Mouse (Mus musculus) urinary bladder, postnatal 4 days (tissue): ENCODE data around the gene Abcc9.
"Not testable (repeated sequence)": the region's sequence is repeated elsewhere in the genome, so short reads cannot be mapped to it uniquely, and the experiment has no call there.

Experiments used
- DNase-seq, 2 experiments: peaks; one replicate each; pipeline ENCODE4 v3.0.0; 2021 to 2022; ENCODE audit warnings: low spot score in 2 of 2

Gene Abcc9

GRCm38 (mm10) chr6:142706688-142707087 lies 4.6 kb upstream of the Abcc9 start:
- DNase-seq, result no peak

GRCm38 (mm10) chr6:142703441-142703930 lies 1.4 kb upstream of the Abcc9 start:
- DNase-seq, result no peak

- DNase-seq, result no peak
Observed at GRCm38 (mm10) chr6:142701161-142701560, 954 bp downstream of the Abcc9 start.

GRCm38 (mm10) chr6:142700753-142701152 lies 1.4 kb downstream of the Abcc9 start:
- no peak for DNase-seq

- no peak for DNase-seq
Observed at GRCm38 (mm10) chr6:142692085-142692484, 10.0 kb downstream of the Abcc9 start.

- no peak for DNase-seq
Observed at GRCm38 (mm10) chr6:142689673-142690072, 12.4 kb downstream of the Abcc9 start.

GRCm38 (mm10) chr6:142682985-142683691 lies 19.0 kb downstream of the Abcc9 start:
- no peak for DNase-seq

GRCm38 (mm10) chr6:142670021-142670420 lies 32.1 kb downstream of the Abcc9 start:
- no peak for DNase-seq

GRCm38 (mm10) chr6:142669343-142669742 lies 32.8 kb downstream of the Abcc9 start:
- DNase-seq, result no peak

- no peak for DNase-seq
Observed at GRCm38 (mm10) chr6:142668831-142669230, 33.3 kb downstream of the Abcc9 start.

GRCm38 (mm10) chr6:142668419-142668766 lies 33.7 kb downstream of the Abcc9 start:
- DNase-seq, result no peak

GRCm38 (mm10) chr6:142667701-142668418 lies 34.3 kb downstream of the Abcc9 start:
- no peak for DNase-seq

GRCm38 (mm10) chr6:142662056-142662455 lies 40.1 kb downstream of the Abcc9 start:
- not testable (repeated sequence) for DNase-seq

- no peak for DNase-seq
Observed at GRCm38 (mm10) chr6:142659038-142659437, 43.1 kb downstream of the Abcc9 start.

- DNase-seq, result no peak
Observed at GRCm38 (mm10) chr6:142654561-142654960, 47.6 kb downstream of the Abcc9 start.

- no peak for DNase-seq
Observed at GRCm38 (mm10) chr6:142652175-142652574, 49.9 kb downstream of the Abcc9 start.

GRCm38 (mm10) chr6:142649331-142649730 lies 52.8 kb downstream of the Abcc9 start:
- no peak for DNase-seq

- no peak for DNase-seq
Observed at GRCm38 (mm10) chr6:142645474-142645873, 56.6 kb downstream of the Abcc9 start.

GRCm38 (mm10) chr6:142639301-142639700 lies 62.8 kb downstream of the Abcc9 start:
- DNase-seq, result no peak

GRCm38 (mm10) chr6:142635654-142636053 lies 66.5 kb downstream of the Abcc9 start:
- DNase-seq, result no peak

GRCm38 (mm10) chr6:142635185-142635583 lies 66.9 kb downstream of the Abcc9 start:
- DNase-seq, result no peak

GRCm38 (mm10) chr6:142634530-142635184 lies 67.5 kb downstream of the Abcc9 start:
- DNase-seq, result no peak

GRCm38 (mm10) chr6:142623351-142623750 lies 78.8 kb downstream of the Abcc9 start:
- no peak for DNase-seq
